Mouse (Mus musculus) kidney, adult 18-20 months (tissue): ENCODE measurements around the gene Tigd4.
A peak's percentile ranks its signal among the peaks of the same experiment; 100 is the strongest.
"Not testable (repeated sequence)": the region's sequence is repeated elsewhere in the genome, so short reads cannot be mapped to it uniquely, and the experiment has no call there.

Experiments
- DNase-seq: peaks from one replicate; pipeline ENCODE4 v3.0.0; 2021

Tigd4 gene

GRCm38 (mm10) chr3:84593274-84593673 is at the start of gene Tigd4:
Tigd4 (plus strand) TSS chr3:84593574.
- DNase-seq = no peak

- DNase-seq = no peak
Measured at GRCm38 (mm10) chr3:84547177-84547576, 46.2 kb upstream of the Tigd4 start.

GRCm38 (mm10) chr3:84555780-84556179 is 37.6 kb upstream of the Tigd4 start:
- no peak for DNase-seq

GRCm38 (mm10) chr3:84558301-84558700 is 35.1 kb upstream of the Tigd4 start:
- no peak for DNase-seq

- not testable (repeated sequence) for DNase-seq
Measured at GRCm38 (mm10) chr3:84562911-84563310, 30.5 kb upstream of the Tigd4 start.

GRCm38 (mm10) chr3:84563415-84563814 is 30.0 kb upstream of the Tigd4 start:
- no peak for DNase-seq

- DNase-seq = no peak
Measured at GRCm38 (mm10) chr3:84568540-84568939, 24.8 kb upstream of the Tigd4 start.

GRCm38 (mm10) chr3:84569587-84569986 is 23.8 kb upstream of the Tigd4 start:
- DNase-seq = no peak

- DNase-seq = no peak
Measured at GRCm38 (mm10) chr3:84570501-84570900, 22.9 kb upstream of the Tigd4 start.

GRCm38 (mm10) chr3:84580716-84581115 is 12.7 kb upstream of the Tigd4 start:
- no peak for DNase-seq

- DNase-seq = no peak
Measured at GRCm38 (mm10) chr3:84581696-84582022, 11.7 kb upstream of the Tigd4 start.

GRCm38 (mm10) chr3:84582023-84582912 is 11.1 kb upstream of the Tigd4 start, which contains the start of gene Arfip1:
Arfip1 (minus strand) TSS chr3:84582625.
- DNase-seq = peak; percentile 98

GRCm38 (mm10) chr3:84582913-84583276 is 10.5 kb upstream of the Tigd4 start:
- no peak for DNase-seq

GRCm38 (mm10) chr3:84586736-84587135 is 6.6 kb upstream of the Tigd4 start:
- DNase-seq = no peak

GRCm38 (mm10) chr3:84594894-84595676 is 1.7 kb downstream of the Tigd4 start:
- DNase-seq = peak; percentile 13

GRCm38 (mm10) chr3:84595677-84596234 is 2.4 kb downstream of the Tigd4 start:
- no peak for DNase-seq

GRCm38 (mm10) chr3:84597996-84598734 is 4.8 kb downstream of the Tigd4 start:
- DNase-seq = no peak

- DNase-seq = no peak
Measured at GRCm38 (mm10) chr3:84598756-84599155, 5.4 kb downstream of the Tigd4 start.

GRCm38 (mm10) chr3:84601870-84602495 is 8.6 kb downstream of the Tigd4 start:
- DNase-seq = no peak

GRCm38 (mm10) chr3:84602759-84603158 is 9.4 kb downstream of the Tigd4 start:
- DNase-seq = no peak

- DNase-seq = no peak
Measured at GRCm38 (mm10) chr3:84603212-84603611, 9.8 kb downstream of the Tigd4 start.

GRCm38 (mm10) chr3:84610183-84610710 is 16.9 kb downstream of the Tigd4 start:
- peak; percentile 71 for DNase-seq
